Mouse (Mus musculus): ENCODE data around the gene B230104I21Rik.

B230104I21Rik gene

DNA sequence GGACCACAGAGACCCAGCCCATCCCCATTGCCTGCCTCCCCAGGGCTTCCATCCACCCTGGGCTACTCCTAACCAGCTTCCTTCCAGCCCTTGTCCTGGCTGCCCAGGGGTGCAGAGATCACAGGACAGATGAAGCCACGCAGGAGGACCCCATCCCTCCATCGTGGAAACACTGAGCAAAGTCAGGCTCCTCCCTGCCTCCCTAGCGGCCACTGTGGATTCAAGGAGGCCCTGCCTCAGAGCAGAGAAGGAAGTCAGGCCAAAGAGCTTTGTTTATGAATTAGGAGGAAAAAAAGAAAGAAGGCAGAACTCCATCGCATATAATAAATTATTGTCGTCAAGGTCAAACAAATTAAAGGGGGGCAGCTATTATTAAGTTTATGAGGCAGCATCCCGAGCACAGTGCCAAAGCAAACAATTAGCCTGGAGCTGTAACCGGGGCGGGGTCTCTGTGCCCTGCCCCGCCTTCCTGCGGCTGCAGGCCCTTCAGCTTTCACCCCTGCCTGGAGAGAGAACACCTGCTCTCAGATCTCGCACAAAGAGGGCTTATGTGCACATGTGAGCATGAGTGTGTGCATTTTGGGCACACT is 12.4 kb downstream of the B230104I21Rik start:
- no peak for DNase-seq (ENCODE audit: low spot score)

DNA sequence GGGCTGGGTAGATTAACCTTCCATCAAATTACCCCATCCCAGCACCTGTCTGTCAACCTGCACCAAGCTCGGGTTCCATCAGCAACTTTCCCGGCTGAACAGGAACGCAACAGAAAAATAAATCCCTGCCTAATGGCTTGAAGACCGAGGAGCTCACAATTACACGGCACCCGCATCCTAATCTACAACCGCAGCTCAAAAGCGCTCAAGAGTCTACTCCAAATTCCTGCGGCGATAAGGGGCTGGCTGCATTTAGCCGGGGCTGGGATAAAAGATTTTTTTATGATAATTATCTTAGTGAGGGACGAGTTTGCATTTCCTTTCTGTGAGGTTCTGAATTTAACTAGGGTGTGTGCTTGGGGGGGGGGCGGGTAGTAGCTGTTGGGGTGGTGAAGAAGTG is 16.3 kb downstream of the B230104I21Rik start:
- DNase-seq (ENCODE audit: low spot score): no peak

DNA sequence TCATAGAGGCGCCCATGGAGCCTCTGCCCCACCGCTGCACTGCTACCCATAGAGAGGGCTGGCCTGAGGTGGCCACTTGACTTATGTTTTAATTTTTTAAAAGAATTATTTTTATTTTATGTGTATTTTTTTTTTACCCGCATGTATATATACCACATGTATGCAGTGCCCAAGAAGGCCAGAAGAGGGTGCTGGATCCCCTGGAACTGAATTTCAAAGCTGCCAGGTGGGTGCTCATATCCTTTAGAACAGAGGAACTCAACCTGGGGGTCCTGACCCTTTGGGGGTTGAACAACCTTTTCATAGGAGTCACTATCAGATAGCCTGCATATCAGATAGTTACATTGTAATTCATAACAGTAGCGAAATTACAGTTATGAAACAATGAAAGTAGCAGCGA is 19.5 kb downstream of the B230104I21Rik start:
- DNase-seq (ENCODE audit: low spot score): no peak

DNA sequence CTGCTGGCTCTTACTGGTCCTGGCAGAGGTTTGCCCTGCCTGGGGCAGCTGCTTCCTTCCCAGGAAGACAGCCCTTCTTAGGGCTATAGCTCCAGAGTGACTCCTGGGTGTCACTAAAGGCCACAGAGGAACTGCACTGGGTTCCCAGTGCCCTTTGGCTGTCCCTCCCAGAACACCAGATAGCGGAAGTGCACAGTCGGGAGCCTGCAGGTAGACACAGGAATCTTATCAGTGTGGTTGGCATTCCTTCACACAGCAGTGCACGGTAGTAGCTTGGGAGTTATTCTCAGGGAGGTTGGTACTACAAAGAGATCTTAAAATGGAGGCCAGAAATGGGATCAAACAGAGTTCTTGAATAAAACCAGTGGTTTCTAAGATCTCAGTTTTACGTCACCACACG is 22.4 kb downstream of the B230104I21Rik start:
- DNase-seq (ENCODE audit: low spot score): no peak

DNA sequence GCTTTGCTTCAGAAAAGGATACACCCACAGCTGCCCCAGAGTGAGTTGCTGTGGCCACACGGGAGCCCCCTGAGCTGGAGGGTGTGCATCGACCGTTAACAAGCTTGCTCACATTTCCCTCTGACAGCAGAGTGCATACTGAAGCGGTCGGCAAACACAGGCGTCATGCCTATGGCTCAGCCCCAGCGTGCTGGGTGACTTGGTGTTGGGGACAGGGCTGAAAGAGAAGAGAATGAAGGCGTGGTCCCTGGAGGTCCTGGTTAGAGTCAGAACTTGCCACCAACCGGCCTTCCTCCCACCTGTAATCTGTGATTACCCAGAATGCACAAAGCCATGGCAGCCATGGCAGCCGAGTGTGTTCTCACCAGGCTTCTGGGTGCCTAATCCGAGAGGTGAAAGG is 22.9 kb downstream of the B230104I21Rik start:
- DNase-seq (ENCODE audit: low spot score): no peak

DNA sequence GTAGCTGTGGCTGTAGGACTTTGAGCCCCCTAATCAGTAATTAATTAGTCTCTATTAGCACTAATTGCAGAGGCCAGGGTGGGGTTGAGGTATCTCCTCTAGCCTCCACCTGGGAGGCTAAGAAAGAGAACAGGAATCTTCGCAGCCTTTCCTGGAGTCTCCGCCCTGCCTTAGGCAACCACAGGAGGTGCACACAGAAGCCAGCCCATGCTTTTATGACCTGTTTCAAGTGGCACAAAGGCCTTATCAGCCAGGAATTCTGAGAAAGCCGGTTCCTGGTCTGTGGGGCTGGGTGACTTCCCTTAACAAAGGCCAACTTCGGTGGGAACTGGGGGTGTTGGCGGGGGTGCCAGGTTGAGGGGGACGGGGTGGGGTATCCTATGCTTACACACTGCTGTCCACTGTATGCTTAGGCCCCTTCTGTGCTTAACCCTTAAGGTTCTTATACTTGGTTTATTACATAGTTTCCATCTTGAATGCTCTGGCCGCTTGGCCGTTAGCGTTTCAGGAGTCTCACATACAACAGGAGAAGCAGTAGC is 23.9 kb downstream of the B230104I21Rik start:
- no peak for DNase-seq (ENCODE audit: low spot score)

DNA sequence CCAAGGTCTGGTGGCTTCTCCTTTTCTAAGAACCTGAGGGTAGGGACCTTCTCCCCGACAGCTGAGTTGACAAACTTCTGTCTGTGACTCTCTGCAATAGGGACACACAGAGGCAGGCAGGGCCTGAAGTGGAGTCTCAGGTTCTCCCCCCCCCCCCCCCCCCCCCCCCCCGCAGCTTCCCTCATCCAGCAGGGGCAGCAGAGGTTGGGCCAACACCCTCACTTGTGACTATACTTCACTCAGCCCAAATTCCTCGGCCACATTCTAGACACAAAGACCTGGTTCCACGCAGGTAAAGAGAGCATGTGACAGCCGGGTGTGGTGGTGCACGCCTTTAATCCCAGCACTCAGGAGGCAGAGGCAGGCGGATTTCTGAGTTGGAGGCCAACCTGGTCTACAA is 24.5 kb downstream of the B230104I21Rik start:
- no peak for DNase-seq (ENCODE audit: low spot score)

DNA sequence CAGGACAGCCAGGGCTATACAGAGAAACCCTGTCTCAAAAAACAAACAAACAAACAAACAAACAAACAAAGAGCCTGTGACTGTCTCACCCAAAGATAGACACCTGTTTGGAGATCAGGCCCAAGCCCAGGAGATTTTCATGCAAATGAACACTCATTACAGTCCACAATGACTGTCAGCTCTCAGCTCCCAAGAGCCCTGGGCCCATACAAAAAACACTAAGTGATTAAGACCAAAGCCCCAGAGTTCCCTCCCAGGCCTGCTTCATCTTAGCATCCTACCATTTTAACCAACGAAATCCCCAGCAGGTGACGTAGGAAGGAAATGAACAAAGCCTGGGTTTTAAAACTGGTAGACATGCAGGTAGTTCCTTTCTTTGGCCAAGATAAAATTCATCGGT is 24.9 kb downstream of the B230104I21Rik start:
- DNase-seq (ENCODE audit: low spot score): no peak

DNA sequence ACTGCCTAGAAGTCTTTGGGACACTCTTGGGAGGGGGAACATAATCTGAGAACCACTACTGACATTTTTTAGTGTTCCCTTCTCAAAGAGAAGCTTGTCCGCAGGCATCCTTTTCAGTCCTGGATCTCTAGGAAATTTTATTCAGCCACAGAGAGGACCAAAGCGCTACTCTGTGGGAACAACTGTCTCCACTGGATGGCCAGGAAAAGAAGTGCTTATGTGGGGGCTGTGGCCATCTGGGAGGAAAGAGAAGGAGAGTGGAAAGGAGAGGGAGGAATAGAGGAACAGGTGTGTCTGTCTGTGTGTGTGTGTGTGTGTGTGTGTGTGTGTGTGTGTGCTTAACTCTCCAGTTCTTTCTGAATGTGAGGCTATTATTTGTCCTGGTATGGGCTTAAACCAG is 28.8 kb downstream of the B230104I21Rik start:
- no peak for DNase-seq (ENCODE audit: low spot score)

DNA sequence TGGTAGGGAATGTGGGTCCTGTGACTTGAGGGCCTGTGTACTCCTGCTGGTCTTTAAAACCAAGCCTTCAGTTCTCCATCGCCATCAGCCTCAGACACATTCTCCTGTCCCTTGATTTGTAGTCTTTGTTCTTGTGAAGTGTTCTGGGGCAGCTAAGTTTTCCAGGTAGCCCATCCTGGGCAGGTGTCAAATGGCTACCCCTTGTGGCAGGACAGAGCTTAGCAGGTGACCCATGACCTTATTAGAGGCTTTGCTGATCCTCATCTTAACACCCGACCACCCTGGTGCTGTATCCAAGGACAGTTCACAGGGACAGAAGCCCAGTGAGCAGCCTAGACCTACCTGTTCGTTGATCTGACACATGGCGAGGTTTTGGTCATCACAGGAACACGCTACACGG is 30.9 kb downstream of the B230104I21Rik start:
- DNase-seq (ENCODE audit: low spot score): no peak

DNA sequence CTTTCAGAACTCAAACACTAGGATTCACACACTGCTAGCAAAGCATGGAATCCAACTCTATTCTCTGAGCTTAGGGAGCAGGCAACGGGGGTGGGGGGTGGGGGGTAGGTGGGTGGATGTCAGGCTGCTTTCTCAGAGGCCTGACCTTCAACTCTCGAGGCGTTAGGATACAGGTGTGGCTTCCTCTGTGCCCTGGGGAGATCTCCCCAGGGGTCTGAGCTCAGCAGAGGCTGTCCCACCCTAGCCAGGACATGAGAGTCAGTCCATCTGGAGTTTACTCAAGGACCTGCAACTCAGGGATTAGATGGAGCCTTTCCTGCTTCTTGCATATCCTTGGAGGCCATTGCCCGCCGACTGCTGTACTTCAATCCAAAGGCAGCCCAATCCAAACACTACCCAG is 33.2 kb downstream of the B230104I21Rik start:
- no peak for DNase-seq (ENCODE audit: low spot score)

DNA sequence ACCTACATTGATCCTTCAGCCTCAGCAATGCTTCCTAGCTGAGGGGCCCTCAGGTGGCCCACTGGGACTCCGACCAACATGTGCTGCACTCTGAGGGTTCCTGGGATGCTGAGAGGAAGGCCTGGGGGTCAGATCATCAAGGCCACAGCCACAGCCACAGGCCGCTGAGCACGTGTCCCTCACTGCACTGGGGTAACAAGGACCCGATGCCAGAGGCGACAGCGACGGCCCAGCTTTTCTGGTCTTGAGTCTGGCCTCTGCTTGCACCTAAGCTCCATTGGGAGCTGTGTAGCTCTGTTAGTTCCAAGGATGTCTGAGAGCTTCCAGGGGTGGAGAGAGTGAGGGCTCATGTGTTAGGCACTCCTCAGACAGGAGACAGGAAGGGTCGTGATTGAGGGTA is 34.9 kb downstream of the B230104I21Rik start:
- DNase-seq (ENCODE audit: low spot score): no peak

DNA sequence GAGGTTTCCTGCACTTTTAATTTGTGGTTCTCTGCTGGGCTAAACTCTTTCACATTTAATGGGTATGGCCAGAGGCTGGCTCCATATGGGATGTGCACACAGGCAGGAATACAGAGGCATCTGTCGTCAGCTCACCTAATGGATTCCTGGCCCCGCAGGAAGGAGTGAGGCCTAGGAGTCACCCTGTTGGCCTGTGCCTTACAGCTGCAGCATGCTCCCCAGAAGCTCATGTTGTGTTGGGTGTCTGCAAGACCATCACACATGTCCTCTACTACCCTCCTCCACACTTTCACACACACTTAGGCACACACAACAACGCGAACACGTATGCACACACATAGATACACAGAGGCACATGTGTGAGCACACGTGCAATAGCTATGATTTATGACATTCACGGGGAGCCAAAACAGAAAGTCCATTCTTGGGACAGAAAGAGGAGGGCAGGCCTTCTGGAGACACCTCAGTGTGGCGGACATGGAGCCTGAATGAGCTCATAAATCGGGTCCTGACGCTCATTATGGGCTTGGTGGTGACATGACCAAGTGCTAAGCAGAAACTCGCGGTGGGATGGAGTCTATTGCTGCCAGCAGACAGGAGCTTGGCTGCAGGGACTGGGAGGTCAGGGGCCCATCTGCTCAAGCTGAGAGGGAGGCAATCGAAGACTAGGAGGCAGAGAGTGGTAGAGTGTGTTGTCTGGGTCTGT is 35.8 kb downstream of the B230104I21Rik start:
- no peak for DNase-seq (ENCODE audit: low spot score)

DNA sequence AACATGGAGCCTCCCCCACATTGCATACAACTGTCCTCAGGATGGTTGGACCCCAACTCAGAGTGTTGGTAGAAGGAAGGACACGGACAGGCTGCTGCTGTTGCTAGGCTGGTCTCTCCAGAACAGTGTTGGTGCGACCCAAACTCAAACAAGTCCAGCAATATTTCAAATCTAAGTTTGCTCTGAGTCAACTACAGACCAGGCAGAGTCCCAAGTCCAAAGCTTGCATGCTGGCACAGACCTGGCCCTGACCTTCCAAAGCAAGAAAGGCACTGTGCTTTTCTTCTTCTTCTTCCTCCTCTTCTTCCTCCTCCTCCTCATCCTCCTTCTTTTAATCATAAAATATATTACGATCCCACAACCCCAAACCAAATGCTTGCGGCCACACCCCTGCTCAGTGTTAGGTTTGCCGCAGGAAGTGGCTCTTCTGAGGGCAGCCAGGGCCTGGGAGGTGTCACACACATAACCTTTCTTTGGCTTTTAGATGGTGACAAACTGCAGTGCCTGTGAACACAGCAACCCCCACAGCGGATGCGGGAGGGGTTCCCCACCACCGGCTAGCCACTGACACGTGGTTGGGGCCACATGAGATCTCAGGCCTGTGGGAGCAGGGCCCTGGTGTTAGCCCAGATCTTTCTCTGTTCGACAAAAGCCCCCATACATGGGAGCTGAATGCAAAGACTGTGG is 40.2 kb downstream of the B230104I21Rik start:
- no peak for DNase-seq (ENCODE audit: low spot score)

DNA sequence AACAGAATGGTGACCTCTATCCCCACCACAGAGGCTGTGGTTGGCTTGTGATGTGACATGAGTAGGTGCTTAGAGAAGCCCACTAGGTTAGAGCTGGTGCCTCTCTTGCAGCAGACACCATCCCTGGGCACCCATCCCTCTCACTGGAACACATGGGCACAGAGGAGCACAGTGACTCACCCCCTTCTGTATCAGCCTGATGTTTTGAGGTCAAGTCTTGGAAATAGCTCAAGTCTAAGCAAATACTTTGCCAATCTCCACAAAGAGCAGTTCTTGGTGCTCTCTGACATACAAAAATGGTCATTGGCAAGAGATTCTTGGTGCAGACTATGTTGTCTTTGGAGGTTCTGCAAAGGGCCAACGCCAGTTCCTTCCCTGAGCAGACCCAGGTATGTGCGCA is 42.9 kb downstream of the B230104I21Rik start:
- DNase-seq (ENCODE audit: low spot score): no peak

DNA sequence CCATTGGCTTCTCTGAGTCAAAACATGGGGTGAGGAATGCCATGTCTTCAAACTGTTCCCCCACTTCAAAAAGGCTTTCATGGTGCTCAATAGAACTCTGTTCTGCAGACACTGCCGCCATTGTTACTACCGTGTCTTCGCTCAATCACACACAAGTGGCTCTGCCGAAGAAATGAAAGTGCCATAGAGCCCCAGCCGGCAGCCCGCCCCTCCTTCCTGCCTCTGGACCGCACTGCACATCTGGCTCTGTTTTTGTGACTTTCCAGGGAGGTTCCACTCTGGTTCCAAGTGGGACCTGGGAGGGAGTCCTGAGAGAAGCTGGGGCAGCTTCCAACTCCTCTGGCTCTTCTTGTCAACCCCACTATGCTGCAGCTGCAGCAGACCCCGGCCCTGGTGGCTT is 49.3 kb downstream of the B230104I21Rik start:
- DNase-seq (ENCODE audit: low spot score): no peak

DNA sequence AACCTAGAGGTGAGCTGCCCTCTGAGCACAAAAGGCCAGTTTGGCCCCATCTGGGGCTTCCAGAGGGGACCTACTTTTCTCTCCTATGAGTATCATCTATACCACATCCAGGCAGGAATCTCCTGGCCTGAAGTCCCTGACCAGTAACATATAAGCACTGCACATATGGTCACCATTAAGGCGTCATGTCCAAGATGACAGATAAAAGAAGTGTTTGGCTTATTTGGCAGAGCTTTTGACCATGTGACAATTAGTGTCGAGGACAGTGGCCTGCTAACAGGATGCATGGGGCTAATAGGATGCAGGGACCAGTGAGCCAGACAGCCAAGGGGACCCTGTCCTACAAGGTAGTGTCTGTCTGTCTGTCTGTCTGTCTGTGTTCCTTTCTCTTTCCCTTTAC is 50.0 kb downstream of the B230104I21Rik start:
- DNase-seq (ENCODE audit: low spot score): no peak

DNA sequence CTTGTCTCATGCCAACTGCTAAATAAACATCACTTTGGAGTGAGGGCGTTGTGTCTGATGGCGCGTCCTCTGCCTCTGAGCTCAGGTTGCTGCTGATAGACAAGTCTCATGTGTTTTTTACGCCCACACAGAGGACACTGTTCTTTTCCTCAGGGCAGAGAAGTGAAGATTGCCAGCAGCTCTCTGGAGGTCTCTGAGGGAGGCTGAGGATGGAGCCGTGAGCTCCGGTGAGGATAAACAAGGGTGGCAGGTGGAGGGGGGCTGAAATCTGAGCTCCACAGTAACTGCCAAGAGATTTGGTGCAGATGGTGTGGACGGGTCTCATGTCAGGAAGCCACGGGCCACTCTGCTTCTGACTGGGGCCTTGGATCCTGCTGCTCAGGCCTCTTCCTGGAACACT is 50.9 kb downstream of the B230104I21Rik start:
- DNase-seq (ENCODE audit: low spot score): no peak

DNA sequence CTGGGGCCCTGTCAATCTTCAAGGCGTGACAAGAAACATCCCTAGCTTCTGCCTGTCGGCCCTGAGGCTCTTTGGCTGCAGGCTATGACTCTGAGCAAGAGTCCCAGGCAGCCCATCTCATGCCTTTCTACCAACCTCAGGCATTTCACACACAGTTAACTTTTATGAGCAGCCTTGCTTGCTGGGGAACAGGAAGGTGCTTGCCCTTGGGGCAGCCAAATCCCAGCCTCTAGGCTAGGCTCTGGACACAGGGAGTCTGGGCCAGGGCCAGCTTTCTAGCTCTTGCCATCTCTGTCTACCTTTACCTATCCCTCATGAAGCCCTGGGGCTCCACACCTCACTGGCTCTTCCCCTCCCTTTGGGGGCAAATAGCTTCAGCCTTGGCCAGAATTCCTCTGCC is 53.7 kb downstream of the B230104I21Rik start:
- no peak for DNase-seq (ENCODE audit: low spot score)

DNA sequence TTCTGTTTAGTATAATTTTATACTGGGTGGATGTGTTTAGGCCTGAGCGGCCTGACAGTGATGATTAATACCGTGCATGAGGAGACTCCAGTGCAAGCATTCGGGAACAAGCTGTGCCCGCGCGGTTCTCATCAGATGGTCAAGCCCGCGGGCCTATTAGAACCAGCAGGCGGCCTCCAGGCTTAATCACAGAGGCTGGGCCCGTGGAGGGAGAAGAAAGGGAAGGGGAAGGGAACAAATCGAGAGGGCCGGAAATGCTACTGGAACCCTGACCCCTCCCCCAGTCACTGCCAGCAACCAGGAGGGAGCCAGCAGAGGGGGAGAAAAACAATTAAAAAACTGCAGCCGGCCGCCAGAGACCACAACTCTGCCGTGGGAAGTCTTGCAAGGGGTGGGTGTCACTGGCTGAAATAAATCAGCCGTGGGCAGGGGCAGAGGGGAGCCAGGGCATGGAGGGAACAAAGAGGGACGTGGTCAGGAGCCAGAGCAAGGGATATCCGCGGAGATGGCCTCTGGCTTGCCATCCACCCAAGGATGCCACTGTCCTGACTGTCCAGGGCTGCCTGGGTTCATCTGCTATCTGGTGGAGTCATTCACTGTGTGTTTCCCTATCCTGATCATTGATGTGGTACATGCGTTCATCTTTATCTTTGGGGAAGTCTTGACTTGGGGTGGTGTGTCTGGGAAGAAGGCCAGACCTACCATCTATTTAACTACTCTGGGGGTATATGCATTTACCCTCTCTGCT is 54.6 kb downstream of the B230104I21Rik start:
- DNase-seq (ENCODE audit: low spot score): no peak

DNA sequence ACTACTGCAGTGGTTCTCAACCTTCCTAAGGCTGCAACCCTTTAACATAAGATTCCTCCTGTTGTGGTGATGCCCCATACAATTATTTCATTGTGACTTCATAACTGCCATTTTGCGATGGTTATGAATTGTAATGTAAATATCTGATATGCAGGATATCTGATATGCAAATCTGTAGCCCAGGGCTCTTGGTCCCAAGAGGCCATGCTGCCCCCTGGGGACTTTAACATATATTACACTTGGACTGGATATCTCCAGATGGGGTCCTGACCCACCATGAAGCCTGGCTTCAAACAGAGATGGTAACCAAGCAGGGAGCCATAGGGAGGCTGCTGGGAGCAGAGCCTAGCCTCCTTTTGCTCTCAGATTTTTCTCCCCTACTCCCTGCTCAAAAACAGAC is 56.7 kb downstream of the B230104I21Rik start:
- DNase-seq (ENCODE audit: low spot score): no peak

All from yolk sac, embryonic 10.5 days (tissue).